Mouse (Mus musculus): ENCODE results near the gene Pafah1b3.

Gene Pafah1b3

DNA sequence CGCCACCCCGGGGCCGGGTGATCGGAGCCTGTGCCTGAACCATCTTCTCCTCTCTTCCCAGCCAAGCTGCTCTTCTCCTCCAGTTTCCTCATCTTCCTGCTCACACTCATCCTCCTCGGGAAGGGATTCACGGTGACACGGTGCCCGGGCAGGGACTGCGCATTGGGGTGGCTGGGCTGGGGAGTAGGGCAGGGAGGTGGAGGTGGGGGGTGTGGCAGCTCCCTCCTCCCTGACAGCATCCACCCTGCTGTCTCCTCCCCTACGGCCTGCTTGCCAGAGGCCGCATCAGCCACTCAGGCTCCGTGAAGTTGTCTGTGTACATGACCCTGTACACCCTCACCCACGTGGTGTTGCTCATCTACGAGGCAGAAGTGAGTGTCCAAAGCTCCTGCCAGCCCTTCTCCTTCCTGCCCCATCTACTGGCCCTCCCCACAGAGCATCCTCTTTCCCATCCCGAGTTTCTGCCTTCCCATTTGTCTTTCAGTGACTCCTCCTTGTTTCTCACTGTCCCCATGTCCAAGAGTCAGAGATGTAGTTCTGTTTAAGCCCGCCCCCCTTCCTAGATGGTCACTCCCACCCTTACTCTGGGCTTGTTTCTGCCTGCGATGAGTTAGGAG is 11.0 kb upstream of the Pafah1b3 start:
- in situ Hi-C loops (cut with MboI; ENCODE audit: low pct_unique_long_range_greater_than_20kb in 1 of 2, low sequenced_read_pairs in 2 of 2, unreplicated experiment in 1 of 2) = no loop called here

DNA sequence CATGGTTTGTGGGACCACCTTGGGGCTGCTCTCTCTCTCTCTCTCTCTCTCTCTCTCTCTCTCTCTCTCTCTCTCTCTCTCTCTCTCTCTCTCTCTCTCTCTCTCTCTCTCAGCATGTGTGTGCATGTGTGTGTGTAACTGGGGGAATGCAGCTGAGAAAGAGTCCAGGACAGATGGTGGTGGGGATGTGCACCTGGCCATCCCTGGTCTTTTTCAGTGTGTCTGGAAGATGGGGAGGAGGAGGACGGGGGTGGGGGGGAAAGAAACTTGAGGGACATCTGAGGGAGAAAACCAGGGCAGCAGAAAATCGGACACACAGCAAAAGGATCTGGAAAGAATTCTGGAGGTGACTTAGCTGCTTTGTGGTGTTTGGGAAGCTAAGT is 8.8 kb upstream of the Pafah1b3 start:
- in situ Hi-C loops (cut with MboI; ENCODE audit: low pct_unique_long_range_greater_than_20kb in 1 of 2, low sequenced_read_pairs in 2 of 2, unreplicated experiment in 1 of 2) = no loop called here

- in situ Hi-C loops (cut with MboI; ENCODE audit: low pct_unique_long_range_greater_than_20kb in 1 of 2, low sequenced_read_pairs in 2 of 2, unreplicated experiment in 1 of 2) = no loop called here
These were observed 8.3 kb upstream of the Pafah1b3 start, which contains the start of gene Tmem145 for GRCm38 (mm10) chr7:25305956-25306613. TSS of gene Tmem145 (plus strand) at chr7:25306106.

DNA sequence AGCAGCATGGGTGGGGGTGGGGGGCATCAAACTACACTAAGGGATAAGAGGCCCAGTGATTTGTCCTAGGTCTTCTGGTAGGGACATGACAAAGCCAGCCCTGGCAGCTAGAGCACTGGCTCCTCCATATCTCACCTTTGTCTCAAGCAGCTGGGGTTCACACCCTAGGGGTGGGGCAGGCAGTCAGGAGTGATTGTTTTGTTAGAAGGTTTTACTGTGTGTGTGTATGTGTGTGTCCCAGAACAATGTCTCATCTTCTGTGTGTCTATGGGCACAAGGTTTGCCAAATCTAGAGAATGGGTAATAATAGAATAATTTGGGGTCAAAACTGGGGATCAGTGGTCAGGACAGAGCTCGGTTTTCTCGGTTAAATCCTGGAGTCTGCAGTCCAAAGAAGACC is 7.7 kb upstream of the Pafah1b3 start:
- in situ Hi-C loops (cut with MboI; ENCODE audit: low pct_unique_long_range_greater_than_20kb in 1 of 2, low sequenced_read_pairs in 2 of 2, unreplicated experiment in 1 of 2) = no loop called here

DNA sequence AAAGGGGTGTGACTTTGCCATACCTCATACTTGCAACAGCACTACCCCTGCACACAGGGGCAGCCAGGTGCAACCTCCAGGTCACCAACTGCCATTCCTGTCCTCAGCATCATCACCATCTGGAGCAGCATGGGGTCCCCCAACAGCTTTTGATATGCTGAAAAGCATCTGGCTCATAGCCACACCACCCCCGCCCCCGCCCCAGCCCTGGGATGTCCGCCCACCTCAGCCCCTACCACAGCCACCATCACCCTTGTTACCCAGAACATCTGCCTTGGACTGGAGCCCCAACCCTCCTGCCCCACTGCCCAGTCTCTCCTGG is 5.9 kb upstream of the Pafah1b3 start:
- in situ Hi-C loops (cut with MboI; ENCODE audit: low pct_unique_long_range_greater_than_20kb in 1 of 2, low sequenced_read_pairs in 2 of 2, unreplicated experiment in 1 of 2) = no loop called here

DNA sequence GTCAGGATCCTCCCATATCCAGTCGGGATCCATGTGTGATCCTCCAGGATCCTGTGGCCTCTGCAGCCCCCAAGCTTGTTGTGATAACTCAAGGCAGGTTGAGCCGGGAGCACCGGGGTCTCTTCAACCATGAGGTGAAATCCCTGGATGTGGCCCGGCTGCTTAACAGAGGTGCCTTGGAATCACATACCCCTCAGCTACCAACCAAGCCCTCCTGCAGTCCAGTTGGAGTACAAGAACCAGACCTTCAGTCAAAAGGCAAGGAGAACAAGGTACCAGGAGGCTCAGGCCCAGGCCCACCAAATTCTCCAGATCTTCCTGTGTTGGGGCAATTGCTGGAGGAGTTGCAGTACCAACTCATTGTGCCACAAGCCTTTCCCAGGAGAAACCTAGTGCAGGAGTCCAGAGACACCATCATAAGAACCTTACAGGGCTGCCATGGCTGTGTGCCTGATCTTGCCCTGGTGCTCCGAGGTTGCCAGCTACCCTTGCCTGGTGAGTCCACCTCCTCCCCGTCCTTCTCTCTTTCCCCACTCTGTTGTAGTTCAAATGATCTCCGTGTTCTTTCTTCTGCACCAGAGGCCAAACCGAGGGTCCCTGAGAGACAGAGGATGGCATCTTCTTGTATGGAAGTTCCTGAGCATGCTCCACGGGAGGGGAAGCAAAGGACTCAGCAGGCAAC is 5.4 kb upstream of the Pafah1b3 start:
- in situ Hi-C loops (cut with MboI; ENCODE audit: low pct_unique_long_range_greater_than_20kb in 1 of 2, low sequenced_read_pairs in 2 of 2, unreplicated experiment in 1 of 2) = no loop called here

DNA sequence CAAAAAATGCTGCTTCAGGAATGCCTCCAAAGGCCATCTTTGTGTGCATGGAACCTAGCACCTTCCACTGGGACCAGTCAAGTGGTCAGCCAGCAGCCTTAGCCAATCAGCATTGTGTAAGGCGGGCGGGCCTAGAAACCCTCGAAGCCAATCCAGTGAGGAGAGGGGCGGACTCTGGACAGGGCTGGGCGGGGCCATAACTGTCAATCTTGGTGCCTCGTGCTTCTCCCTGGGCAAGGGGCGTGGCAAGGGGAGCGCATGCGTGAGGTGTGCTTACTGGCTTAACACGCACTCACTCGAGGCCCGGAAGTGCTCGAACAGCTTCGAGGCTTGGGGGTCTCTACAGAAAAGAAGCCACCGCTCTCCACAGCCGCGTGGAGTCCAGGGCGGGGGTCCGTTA is 3.3 kb upstream of the Pafah1b3 start, which contains the start of gene Prr19:
Prr19 (plus strand) TSS at position 349 of the 400 bp plus-strand sequence.
- in situ Hi-C loops (cut with MboI; ENCODE audit: low pct_unique_long_range_greater_than_20kb in 1 of 2, low sequenced_read_pairs in 2 of 2, unreplicated experiment in 1 of 2) = no loop called here

GRCm38 (mm10) chr7:25296945-25297453 is 787 bp downstream of the Pafah1b3 start:
- in situ Hi-C loops (cut with MboI; ENCODE audit: low pct_unique_long_range_greater_than_20kb in 1 of 2, low sequenced_read_pairs in 2 of 2, unreplicated experiment in 1 of 2) = loop anchor here in 1 of 2 experiments (10.0 kb wide), 1 partner anchor 162 kb away; no protein-coding TSS in a partner anchor

DNA sequence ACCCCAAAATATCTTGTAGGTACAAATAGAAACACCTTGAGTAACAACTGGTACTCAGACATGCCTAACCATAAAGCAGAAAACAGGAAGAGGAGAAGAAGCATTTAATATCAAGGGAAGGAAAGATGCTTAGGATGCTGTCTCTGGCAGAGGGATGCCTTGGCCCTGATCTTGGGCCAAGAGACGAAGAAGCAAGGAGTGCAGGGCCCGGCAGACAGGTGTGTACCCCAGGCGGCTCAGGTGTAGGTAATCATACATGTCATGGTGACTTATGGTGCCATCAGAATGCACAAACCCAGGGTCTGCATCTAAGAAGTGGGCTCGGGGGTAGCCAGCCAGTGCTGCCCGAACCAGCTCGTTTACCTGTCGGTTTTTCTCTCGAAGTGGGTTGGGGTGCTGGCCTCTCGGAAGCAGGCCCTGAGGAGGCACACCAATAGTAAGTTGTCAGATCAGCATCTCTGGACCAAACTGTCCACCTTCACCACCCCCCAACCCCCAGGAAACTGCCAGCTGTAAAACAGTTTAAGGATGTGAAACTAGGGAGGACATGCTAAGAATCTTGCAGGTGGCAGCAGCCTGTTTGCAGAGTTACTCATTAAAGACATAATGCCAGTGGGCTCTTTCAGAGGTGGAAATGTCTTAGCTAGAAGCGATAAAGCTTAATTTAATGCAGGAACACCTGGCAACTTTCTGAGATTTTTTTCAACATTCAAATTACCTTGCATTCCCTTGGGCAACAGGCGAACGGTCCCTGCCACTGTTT is 2.6 kb downstream of the Pafah1b3 start:
- in situ Hi-C loops (cut with MboI; ENCODE audit: low pct_unique_long_range_greater_than_20kb in 1 of 2, low sequenced_read_pairs in 2 of 2, unreplicated experiment in 1 of 2) = loop anchor here in 1 of 2 experiments (10.0 kb wide), 1 partner anchor 160 kb away; no protein-coding TSS in a partner anchor

- in situ Hi-C loops (cut with MboI; ENCODE audit: low pct_unique_long_range_greater_than_20kb in 1 of 2, low sequenced_read_pairs in 2 of 2, unreplicated experiment in 1 of 2) = loop anchor here in 1 of 2 experiments (10.0 kb wide), 1 partner anchor 160 kb away; no protein-coding TSS in a partner anchor
These were observed 3.3 kb downstream of the Pafah1b3 start for GRCm38 (mm10) chr7:25294495-25294894.

DNA sequence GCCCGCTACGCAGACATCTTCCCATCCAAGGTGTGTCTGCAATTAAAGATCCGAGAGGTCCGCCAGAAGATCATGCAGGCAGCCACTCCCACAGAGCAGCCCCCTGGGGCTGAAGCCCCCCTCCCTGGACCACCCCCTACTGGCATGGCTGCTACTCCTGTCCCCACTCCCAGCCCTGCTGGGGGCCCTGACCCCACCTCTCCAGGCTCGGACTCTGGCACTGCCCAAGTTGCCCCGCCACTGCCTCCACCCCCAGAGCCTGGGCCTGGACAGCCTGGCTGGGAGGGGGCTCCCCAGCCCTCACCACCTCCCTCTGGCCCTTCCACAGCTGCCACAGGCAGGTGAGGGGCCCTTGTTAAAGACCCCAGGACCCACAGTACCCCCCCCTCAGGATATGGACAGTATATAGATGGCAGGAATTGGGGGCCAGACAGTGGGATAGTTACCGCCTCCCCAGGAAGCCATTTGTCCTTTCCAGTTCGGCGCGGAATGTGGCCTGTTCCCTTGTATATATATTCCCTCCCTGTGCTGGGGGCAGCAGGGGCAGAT is 4.5 kb downstream of the Pafah1b3 start:
- in situ Hi-C loops (cut with MboI; ENCODE audit: low pct_unique_long_range_greater_than_20kb in 1 of 2, low sequenced_read_pairs in 2 of 2, unreplicated experiment in 1 of 2) = loop anchor here in 1 of 2 experiments (10.0 kb wide), 1 partner anchor 158 kb away; no protein-coding TSS in a partner anchor

- in situ Hi-C loops (cut with MboI; ENCODE audit: low pct_unique_long_range_greater_than_20kb in 1 of 2, low sequenced_read_pairs in 2 of 2, unreplicated experiment in 1 of 2) = loop anchor here in 1 of 2 experiments (10.0 kb wide), 1 partner anchor 157 kb away; no protein-coding TSS in a partner anchor
These were observed 5.7 kb downstream of the Pafah1b3 start for GRCm38 (mm10) chr7:25292107-25292506.

GRCm38 (mm10) chr7:25290911-25291310 is 6.9 kb downstream of the Pafah1b3 start:
- in situ Hi-C loops (cut with MboI; ENCODE audit: low pct_unique_long_range_greater_than_20kb in 1 of 2, low sequenced_read_pairs in 2 of 2, unreplicated experiment in 1 of 2) = loop anchor here in 1 of 2 experiments (10.0 kb wide), 1 partner anchor 156 kb away; no protein-coding TSS in a partner anchor

DNA sequence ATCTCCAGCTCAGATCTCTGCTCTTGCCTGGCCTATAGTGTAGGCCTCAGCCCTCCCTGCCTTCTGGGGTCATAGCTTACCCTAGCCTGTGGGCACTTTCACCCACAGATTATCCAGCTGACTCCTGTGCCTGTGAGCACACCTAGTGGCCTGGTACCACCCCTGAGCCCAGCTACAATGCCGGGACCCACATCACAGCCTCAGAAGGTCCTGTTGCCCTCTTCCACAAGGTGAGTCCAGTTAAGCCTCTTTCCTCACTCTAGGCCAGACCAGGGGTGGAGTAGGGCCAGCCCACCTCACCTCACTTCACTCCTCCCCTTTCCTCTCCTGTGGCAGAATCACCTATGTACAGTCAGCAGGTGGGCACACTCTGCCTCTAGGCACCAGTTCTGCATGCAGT is 7.3 kb downstream of the Pafah1b3 start:
- in situ Hi-C loops (cut with MboI; ENCODE audit: low pct_unique_long_range_greater_than_20kb in 1 of 2, low sequenced_read_pairs in 2 of 2, unreplicated experiment in 1 of 2) = loop anchor here in 1 of 2 experiments (10.0 kb wide), 1 partner anchor 156 kb away; no protein-coding TSS in a partner anchor

GRCm38 (mm10) chr7:25289925-25290324 is 7.9 kb downstream of the Pafah1b3 start:
- in situ Hi-C loops (cut with MboI; ENCODE audit: low pct_unique_long_range_greater_than_20kb in 1 of 2, low sequenced_read_pairs in 2 of 2, unreplicated experiment in 1 of 2) = loop anchor here in 1 of 2 experiments (10.0 kb wide), 1 partner anchor 155 kb away; no protein-coding TSS in a partner anchor

- in situ Hi-C loops (cut with MboI; ENCODE audit: low pct_unique_long_range_greater_than_20kb in 1 of 2, low sequenced_read_pairs in 2 of 2, unreplicated experiment in 1 of 2) = no loop called here
These were observed 9.1 kb downstream of the Pafah1b3 start for GRCm38 (mm10) chr7:25288721-25289120.

DNA sequence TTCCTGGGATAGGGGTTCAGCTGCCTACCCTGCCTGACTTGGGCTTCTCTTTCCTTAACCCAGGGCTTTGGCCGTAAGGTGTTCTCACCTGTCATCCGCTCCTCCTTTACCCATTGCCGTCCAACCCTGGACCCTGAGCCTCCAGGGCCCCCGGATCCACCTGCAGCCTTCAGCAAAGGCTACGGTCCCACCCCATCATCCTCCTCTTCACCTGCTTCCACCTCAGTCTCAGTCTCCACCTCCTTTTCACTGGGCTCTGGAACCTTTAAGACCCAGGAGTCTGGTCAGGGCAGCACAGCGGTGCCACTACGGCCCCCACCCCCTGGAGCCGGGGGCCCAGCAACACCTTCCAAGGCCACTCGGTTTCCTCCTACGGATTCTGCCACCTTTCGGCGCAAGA is 9.8 kb downstream of the Pafah1b3 start:
- in situ Hi-C loops (cut with MboI; ENCODE audit: low pct_unique_long_range_greater_than_20kb in 1 of 2, low sequenced_read_pairs in 2 of 2, unreplicated experiment in 1 of 2) = no loop called here

DNA sequence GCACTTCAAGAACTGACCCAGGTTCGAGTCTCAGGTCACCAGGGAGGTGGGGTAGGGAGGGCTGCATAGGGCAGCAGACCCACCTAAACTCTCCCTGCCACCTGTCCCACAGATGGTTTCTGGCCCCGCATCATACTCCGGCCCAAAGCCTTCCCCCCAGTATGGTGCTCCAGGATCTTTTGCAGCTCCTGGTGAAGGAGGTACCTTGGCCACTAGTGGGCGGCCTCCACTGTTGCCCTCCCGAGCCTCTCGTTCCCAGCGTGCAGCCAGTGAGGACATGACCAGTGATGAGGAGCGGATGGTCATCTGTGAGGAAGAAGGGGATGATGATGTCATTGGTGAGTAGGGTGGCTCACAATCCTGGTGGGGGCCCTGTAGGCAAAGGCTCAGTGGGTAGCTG is 10.8 kb downstream of the Pafah1b3 start:
- in situ Hi-C loops (cut with MboI; ENCODE audit: low pct_unique_long_range_greater_than_20kb in 1 of 2, low sequenced_read_pairs in 2 of 2, unreplicated experiment in 1 of 2) = no loop called here

Data from mouse embryonic stem cell (cell line).